Mouse (Mus musculus) E14TG2a.4 (cell line): Measurements from ENCODE around the gene Tulp3.

ENCODE experiments used
- CTCF ChIP-seq: conservative IDR thresholded peaks from 2 replicates; pipeline ENCODE4 v1.5.1; 2014; ENCODE audit warnings: low read length
- POU5F1 ChIP-seq: IDR thresholded peaks from 2 replicates; pipeline ENCODE4 v1.6.1; 2014; ENCODE audit warnings: low read length, borderline replicate concordance

DNA sequence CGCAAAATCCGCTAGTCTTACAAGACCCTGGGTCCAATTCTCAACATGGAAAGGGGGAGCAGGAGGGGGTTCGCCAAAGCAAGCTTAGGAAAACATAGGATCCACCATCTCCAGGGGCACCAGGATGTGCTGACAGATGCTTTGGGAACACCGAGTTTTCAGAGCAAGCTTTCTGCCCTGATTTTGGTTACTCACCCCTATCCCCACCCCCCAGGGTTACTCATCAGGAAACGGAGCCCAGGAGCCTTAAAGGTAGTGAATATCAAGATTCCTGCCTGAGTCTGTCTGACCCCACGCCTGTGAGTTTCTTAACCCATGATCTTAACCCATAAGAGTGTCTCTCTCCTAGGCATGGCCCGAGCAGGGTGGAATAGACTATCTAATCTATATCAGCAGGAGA, 57.4 kb downstream of the Tulp3 start:
- TF ChIP-seq CTCF = no peak
- TF ChIP-seq POU5F1 = no peak
